Mouse (Mus musculus) olfactory bulb, adult 2 months (tissue): Measurements from ENCODE around the gene Tent4b.

Experiments used
- CTCF ChIP-seq: fragments of 200-500 bp; IDR thresholded peaks from 2 replicates; pipeline ENCODE4 v1.5.1; 2012; ENCODE audit warnings: low read depth, mild to moderate bottlenecking, low read length, moderate library complexity; ENCODE audit not compliant: insufficient read depth
- POLR2A ChIP-seq: fragments of 200-500 bp; IDR thresholded peaks from 2 replicates; pipeline ENCODE4 v1.6.1; 2012; ENCODE audit warnings: mild to moderate bottlenecking, low read depth, low read length, moderate library complexity; ENCODE audit not compliant: insufficient read depth

GRCm38 (mm10) chr8:88297976-88298732, 99.1 kb downstream of the Tent4b start:
- TF ChIP-seq POLR2A (no peak), CTCF (no peak)
